Mouse (Mus musculus): ENCODE measurements around the gene Rasl12.

Gene Rasl12

DNA sequence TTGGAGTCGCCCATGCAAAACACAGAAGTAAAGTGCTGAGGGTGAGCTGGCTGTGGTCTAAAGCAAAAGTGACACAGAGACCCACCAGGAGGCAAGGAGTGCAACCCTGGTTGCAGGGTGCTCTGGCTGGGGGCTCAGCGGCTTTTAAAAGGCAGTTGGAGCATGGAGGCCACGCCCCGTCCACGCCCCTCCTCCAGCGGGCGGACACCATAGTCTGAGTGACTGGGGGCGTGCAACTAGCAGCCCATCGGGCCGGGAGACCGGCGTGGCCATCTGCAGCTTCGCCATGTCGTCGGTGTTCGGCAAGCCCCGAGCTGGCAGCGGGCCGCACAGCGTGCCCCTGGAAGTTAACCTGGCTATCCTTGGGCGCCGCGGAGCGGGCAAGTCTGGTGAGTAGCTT, at the start of gene Rasl12:
TSS of gene Rasl12 (plus strand) at position 228 of the 400 bp plus-strand sequence.
- peak; percentile 36 for DNase-seq

DNA sequence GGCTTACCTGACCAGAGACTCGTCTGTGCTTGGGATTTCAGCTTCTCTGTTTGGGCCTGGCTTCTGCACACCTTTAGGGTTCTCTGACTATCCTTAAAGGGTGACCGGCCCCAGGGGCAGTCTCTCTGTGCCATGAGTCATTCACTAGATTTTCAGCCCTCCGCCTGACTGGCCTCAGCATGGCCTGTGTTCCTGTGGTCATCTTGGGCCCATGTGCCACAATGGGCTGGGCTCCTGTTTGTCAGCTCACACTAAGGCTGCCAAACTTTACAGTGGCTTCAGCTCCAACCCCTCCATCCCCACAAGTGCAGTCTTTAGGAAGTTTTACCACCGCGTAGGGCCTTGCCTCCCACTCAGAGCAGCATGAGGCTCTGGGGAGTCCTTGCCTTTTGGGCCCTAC, 45.1 kb upstream of the Rasl12 start:
- DNase-seq: no peak

DNA sequence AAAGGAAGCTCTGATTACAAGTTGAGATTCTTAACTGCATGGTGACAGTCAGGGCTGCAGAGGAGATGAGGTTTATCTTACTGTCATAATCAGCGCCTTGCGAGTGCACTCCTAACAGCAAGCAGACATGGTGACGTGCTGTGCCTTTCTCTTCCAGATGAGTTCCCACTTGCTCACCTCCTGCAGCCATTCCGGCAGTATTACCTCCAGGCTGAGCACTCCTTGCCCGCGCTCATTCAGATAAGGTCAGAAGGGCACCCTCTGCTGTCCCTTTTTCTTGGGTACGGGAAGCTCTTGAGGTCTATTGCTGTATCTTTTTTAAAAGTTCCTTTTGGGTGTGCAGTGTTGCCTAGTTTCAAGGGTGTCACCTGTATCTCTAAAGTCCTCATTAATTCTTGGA, 41.7 kb upstream of the Rasl12 start:
- no peak for DNase-seq

DNA sequence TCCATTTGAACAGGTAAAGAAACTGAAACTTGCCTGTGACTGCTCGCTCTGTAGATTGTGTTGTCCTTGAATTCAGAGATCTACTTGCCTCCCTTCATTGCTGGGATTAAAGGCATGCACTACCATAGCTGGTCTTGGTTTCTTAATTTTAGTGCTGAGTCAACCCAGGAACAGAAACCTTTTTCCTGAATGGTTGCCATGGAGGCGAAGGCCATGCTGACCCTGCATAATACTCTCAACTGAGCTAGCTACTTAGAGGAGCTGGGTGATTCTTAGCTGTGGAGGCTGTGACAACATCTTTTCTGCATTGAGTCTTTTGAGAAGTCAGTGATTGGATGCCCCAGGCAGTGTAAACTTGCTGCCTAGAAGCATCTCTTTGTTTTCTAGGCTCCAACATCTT, 41.3 kb upstream of the Rasl12 start:
- no peak for DNase-seq

DNA sequence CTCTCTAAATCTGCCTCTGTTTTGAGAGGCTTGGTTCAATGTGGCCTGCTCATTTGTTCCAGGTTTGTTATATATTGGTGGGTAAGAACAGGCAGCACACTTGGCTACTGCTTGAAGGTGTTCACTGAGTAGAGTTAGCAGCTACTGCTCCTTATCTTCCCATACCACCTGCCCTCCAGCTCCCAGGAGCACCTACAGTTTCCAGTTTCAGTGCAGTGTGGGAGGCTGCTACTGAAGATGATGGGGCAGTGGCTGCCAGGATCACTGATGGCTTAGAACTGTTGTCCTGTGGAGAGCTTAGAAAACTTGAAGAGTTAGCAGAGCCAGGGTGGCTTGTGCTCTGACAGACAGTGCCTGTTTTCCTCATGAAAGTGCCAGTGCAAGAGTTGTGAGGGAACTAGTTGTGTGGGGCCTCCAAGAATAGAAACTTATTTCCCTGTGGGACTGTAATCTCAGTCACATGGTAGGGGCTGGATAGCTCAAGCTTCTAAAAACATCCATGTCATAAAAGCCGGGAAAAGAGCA, 39.3 kb upstream of the Rasl12 start:
- no peak for DNase-seq

DNA sequence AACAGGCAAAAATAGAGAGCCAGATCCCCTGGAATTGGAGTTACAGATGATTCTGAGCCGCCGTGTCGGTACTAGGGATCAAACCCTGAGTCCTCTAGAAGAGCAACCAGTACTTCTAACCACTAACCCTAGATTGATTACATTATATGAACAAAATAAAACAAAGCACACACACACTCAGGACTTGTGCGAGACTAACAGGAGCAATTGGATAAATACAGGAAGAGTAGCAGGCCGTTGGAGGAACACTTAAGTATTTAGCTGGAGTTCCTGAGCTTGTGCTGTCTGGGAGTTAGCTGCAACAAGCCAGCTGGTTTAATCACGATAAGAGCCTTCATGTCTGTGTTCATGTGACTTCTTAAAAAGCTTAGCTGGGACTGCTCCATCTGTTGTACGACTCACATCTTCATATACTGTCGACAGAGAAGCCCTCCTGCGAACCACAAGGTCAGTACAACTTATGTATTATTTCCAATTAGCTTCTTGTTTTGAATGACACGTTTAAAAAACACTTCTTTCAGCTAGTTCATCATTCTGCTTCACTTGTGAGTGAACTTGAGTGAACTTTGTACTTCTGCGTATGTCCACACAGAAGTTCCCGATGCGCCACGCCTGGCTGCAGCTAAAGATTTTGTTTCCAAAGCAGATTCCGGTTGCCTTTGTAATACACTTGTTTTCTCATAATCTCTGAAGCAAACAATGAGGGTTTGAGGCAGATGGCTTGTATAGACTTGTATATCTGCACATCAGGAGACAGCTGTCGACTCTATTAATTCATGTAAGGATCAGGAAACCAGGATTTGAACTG, 37.5 kb upstream of the Rasl12 start, which contains the start of gene Ubap1l:
TSS of gene Ubap1l (plus strand) at position 401 of the 808 bp plus-strand sequence.
- DNase-seq: no peak

DNA sequence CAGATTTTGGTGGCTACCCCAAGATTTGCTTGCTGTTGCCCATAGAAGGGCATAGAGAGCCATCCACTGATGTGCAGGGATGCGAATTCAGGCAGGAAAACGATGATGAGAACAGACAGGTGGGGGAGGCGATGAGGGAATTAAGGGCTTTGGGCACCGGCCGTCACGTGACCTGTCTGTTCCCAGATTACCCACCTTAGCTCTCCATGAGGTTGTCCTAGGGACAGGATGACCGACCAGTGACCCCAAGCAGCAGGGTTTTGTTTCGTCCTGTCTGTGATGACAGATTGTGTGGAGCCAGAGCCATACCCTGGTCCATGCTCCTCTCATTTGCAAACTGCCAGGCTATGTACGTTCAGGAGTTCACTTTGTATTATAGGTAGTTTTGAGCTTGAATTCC, 34.6 kb upstream of the Rasl12 start:
- DNase-seq: no peak

DNA sequence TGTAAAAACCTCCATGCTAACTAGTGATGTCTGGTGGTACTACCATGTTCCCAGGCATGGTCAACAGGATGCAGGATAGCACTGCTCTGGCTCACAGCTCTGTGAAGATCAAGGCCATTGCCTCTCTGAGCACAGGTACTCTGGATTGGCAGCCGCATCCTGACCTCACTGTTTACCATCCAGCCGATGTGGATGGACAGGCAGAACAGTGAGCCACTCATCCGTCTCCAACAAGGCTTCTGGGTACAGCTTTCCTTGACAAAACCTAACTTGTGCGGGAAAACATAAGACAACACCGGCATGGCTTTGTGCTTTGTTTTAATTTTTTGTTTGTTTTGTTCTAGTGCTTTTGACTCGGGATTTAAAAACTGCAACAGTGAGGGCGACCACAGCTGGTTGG, 32.6 kb upstream of the Rasl12 start:
- no peak for DNase-seq

DNA sequence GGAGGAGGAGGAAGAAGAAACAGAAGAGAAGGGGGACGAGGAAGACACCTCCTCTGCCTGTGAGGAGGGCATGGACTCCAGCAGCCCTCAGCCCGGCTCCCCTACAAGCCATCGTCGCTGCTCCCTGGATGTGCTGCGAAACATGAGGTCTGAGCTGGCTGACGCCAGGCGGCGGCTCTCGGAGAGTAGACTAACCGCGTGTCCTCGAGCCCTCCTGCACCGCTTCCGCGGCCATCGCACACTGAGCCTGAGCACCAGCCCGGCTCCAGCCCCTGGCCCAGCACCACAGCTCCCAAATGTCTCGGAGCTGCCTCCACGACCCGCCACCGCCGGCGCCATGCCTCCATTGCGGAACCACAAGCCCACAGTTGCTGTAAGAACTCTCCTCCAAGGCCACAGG, 26.6 kb upstream of the Rasl12 start:
- no peak for DNase-seq

DNA sequence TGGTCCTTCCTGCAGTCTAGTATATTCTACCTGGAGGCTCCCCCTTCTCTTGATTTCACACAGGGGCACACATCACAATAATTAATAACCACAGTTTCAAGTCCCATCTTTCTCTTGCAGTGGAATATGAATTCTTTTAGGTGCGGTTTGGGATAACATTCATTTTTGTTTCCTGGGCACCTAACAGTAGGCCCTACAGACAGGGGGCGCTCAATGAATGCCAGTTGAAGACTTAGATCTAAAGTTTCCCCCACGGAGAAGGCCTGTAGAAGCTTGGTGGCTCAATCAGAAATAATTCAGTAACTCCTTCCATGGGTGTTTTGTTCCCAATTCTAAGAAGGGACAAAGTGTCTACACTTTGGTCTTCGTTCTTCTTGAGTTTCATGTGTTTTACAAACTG, 25.9 kb upstream of the Rasl12 start:
- no peak for DNase-seq

DNA sequence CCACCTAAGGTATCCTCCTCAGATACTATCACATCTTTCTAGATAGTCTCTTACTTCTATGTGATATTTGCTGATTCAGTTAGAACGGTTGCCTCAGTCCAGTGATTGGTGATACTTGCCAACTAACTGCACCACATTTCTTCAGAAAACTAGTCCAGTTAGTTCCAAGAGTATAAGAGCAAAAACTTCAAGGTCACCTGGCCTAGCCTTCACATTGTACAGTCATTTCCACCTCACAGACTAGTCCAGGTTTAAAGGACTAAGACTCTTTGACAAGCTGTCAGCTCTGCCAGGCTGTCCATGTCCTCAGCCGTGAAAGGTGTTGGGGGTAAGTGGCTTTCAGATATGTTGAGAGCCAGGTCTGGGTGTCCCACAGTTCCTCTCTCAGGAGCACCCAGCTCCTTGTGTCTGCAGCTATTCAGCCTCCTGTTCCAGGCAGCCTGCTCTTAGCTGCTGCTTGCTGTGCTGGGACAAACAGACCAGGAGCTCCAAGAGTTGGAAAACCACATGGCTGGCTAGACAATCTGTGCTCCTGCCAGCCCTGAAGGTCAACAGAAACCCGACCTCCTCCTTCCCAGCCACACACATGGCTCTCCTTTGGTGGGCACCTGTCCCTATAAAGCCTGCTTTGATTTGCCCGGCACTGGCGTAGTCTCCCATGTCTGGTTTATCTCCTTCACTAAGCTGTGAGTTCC, 23.7 kb upstream of the Rasl12 start:
- no peak for DNase-seq

DNA sequence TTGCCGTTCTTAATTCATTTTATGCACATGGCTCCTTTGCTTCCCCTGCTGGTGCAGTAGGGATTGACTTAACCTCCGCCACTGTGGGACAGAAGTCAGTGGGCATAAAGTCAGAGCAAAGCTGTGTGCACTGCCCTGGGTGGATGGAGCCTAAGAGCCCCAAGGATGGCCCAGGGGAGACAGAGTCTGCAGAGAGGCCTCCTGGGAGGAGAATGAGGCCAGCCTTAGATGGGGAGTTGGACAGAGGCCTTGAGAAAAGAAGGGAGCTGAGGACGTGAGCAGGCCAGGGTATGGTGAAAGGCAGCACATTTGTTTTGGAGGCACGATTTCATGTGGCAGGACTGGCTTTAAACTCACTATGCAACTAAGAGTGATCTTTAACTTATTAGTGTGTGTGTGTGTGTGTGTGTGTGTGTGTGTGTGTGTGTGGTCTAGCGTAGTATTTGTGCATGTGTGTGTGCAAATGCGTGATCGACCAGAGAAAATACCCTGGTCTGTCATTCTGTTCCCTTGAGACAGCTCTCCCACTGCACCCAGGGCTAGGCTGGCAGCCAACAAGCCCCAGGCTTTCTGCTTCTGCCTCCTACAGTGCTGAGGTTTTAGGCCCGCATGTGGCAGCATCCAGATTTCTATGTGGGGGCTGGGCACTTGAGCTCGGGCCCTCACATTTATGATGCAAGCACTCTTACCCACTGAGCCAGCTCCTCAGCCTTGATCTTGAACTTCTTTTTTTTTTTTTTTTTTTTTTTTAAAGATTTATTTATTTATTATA, 23.0 kb upstream of the Rasl12 start:
- DNase-seq: peak; percentile 83

DNA sequence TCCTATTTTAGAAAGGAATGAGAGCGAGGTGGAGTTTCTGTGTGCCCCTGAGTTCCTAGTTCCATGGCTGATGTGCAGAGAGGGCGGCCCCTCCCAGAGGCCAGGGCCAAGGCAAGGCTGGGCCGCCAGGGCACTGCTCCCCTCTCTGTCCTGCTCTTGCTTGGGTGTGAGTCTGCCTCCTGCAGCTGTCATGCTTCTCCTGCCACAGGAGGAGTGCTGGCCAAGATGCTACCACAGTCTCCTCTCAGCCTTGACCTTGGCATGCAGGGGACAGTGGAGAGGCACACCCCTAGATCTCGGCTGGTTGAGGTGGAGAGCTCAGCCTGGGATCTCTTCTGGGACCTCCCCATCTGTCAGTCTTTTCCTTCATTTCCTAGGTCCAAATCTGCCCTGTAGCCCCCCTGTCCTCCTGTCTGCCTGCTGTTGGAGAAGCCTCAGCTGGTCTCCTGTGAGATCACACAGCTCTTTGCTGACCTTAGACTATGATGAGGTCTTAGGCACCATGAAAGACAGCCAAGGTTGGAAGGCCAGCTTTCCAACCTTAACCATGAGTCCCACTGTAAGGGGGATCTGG, 17.2 kb upstream of the Rasl12 start:
- DNase-seq: no peak

DNA sequence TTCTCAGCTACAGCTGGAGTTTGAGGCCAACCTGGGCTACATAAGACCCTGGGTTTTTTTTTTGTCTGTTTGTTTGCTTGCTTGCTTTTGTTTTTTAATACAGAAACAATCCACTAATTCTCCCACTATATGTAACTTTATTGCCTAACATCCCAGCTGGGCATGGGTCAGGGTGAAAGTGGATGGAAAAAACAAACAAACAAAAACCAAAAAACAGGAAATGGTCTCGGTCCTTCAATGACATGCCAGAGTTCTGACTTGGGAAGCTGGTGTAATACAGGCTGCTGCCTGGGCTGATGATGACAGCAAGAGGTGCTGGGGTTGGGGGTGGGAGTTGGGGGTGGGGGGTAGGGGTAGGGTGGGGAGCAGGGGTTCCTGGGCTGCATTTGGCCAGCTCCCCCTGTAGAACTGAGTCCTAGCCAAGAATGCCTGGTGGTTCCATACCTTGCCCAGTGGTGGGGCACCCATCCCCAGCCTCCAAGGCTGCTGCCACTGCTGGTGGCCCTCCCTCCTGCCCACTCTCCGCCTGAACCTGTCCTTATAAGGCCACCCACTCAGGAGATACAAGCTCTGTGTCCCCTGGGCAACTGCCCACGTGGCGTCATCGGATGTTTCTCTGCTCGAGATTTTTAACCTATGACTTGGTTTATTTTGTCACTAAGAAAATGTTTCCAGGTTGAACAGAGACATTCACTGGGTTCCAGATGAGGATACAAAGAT, 16.1 kb upstream of the Rasl12 start:
- DNase-seq: no peak

DNA sequence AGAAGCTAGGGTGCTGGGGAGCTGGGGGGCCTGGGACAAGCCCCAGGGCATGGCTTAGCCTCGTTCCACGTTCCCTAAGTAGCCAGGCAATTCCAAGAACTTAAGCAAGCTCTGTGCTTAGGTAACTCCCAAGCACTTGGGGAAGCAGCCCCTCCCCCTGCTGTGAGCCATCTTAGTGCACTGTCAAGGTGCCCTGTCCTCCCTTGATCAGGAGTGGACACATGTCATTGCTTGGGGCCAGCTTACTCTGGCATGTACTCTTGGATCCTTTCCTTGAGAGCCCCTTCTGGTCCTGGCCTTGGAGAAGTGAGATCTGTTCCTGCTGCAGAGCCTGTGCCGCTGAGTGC, 15.6 kb upstream of the Rasl12 start:
- no peak for DNase-seq

DNA sequence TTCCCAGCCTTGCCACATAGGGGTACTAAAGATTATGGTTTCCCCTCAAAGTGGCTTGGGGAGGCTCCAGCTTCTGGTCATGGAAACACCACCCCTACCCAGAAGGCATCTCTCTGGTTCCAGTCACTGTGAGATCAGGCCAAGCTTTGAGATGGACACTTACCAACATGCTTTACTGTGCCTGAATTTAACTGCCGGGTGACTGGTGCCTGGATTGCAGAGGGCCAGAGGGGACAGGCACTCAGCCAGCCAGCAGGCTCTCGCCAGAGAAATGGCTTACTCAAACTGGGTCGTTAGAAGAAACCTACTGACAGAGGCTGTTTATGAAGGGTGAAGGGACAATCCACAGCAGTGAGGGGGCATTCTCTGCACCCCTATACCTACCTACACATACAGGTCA, 14.0 kb upstream of the Rasl12 start:
- no peak for DNase-seq

DNA sequence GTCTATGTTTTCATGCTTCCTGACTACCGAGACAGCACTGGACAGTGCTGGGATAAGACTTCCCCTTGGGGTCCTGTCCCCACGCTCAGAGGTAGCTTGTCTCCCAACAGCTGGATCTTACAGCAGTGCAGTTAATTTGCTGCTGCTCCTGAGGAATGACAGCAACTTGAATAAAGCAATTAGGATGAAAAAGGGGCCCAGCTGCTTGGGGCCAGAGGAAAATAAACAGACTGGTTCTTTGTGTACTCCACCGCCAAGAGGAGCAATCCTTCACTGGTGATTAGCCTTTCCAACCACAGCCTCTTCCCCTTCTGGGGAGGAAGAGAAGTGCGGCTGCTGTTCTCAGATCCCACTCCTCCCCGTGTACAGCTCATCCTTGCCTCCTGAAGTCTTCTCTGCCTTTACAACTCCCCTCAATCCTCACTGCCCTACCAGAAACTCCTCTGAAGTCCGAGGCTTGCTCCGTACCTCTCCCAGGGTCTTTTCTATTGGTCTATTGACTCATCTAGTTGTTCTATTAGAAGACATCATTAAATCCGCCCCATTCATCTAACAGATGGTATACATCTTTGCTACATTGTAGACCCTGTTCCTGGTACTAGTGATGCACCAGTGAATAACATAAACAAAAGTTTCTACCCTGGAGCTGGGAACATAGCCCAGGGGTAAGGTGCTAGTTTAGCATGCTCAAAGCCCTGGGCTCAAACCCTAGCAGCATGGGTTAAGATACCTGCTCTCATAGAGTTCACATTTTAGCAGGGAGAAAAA, 11.7 kb upstream of the Rasl12 start:
- DNase-seq: no peak

DNA sequence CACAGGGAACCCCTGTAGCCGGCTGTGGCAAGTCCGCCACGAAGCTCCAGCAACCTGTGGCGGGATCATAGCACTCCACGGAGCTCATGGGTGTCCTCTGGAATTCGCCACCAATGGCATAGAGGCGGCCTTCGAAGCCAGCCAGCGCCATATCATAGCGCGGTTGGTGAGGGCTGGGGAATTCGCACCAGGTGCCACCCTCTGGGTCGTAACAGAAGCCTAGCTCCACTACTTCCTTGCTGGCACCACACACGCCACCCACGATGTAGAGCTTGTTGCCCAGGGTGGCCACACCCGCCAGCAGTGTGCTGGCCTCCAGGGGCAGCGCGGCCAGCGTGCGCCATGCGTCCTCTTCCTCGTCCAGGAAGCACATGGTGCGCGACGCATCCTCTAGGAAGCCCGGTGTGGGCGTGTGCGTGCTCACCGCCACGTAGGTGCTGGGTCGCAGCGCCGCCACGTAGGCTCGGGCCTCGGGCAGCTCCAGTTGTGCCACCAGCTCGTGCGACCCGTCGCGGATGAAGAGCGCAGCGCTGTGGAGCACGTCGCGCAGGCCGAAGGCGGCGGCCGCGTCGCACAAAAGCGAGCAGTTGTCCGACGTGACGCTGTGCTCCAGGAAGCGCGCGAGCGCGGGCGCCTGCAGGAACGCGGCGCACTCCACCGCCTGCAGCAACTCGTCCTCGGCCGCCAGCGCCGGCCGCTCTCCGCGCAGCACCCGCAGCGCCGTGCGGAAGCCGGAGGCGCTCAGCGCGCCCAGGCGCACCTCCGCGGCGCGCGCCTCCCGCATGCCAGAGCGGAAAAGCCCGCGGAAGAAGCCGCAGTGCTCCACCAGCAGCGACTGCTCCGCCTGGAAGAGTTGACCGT, 7.3 kb upstream of the Rasl12 start:
- DNase-seq: peak; percentile 11

DNA sequence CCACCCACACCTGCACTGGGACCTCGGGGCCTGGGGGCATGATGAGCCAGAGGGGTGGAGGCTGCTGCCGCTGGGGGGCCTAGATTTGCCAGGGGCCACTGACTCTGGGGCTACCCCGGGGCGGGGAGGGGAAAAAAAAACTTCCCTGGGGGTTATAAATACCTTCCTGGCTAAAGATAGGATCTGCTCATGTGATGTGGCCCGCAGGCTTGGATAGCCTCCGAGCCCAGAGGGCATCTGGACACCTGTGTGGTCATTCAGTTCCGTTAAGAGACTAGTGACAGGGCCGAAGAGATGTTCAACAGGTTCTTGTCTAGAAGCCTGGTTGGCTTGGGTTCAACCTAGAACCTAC, 6.7 kb upstream of the Rasl12 start, which contains the start of gene Kbtbd13:
TSS of gene Kbtbd13 (minus strand) at position 40 of the 352 bp plus-strand sequence.
- DNase-seq: no peak

DNA sequence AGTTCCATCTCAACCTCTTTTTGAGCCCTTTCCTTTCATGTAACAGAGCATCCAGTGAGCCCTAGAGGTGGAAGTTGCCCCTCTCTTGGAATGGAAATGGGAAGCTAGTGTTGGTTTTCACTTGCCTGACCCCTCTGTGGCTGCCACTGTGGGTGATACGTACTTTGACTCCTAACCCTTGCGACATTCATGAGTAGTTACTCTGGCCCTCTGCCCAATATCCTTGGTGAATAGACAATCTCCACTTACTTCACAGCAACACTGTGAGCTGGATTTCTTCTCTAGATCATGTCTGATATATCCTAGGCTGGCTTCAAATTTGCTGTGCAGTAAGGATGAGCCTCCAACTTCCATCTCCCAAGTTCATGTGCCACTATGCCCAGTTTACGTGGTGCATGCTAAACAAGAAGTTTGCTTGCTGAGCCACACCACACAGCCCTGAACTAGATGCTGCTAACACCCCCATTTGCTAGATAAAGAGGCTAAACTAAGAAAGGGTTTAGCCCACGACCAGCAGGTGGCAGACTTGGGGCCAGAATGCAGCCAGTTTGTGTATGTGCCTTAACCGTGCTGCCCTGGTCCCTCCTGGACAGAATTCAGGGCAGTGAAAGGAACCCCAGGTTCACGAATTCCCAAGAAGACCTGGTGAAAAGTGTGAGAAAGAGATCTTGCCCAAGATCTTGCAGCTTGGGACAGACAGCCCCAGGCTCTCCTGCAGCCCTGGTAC, 5.5 kb upstream of the Rasl12 start:
- DNase-seq: peak; percentile 48
